Mouse (Mus musculus) embryo, embryonic 11.5 days (tissue): ENCODE results near the gene H3f3b.

Experiments
- DNase-seq: peaks from one replicate; pipeline ENCODE4 v3.0.0-alpha.2; 2012; ENCODE audit warnings: low read depth, low spot score

H3f3b gene

DNA sequence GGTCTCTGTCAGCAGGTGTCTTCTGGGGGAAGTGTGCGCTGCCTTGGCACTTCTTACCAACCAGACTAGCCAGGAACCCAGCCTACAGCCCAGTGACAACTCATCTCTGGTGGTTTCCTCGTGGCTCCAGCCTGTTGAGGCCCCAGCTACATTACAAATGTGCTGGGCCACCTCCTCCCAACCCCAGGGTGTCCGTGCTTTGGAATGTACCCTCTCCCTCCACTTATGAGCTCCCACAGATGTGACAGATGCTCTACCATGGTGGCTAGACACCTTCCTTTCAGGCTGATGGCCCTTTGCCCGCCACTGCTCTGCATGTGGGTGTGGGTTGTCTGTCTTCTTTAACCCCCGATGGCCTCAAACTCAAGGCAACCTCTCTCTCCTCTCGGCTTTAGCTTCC is 26.0 kb downstream of the H3f3b start:
- no peak for DNase-seq

DNA sequence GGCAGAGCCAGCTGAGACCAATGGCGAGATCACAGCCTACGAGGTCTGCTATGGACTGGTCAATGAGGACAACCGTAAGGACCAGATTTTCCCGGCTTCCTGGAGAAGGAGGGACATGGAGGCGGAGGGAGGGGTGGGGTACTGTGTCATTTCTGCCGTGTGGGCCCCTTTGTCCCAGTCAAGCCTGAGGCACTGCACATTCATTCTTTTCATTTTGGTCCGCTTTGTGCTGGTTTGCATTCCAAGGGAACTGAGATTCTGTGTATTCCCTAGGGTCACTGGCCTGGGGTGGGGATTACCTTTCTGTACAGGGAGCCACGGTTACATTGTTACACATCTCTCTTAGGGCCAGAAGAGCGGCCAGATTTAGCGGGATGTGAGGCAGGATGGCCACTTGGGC is 27.2 kb downstream of the H3f3b start:
- DNase-seq = no peak

DNA sequence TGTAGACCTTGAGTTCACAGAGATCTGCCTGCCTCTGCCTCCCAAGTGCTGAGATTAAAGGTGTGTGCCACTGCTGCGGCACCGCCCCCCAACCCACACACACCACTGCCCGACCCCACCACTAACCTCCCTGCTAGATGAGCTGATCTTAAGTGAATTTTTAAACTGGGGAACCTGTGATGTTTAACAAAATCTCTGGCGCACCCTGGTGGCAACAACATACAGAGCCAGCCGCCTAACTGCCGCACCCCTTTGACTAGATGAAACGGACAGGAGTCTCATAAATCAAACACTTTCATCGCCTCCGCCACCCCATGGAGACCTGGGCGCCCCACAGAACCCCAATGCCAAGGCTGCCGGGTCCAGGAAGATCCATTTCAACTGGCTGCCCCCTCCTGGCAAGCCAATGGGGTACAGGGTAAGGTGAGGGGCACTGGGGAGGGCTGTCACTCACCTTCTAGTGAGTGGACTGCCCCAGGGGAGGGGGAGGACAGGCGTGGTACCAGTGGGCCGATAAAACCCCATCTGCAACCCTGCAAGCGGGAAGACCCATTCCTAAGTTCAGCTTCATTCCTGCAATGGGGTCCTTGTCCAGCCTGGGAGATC is 28.1 kb downstream of the H3f3b start:
- no peak for DNase-seq

DNA sequence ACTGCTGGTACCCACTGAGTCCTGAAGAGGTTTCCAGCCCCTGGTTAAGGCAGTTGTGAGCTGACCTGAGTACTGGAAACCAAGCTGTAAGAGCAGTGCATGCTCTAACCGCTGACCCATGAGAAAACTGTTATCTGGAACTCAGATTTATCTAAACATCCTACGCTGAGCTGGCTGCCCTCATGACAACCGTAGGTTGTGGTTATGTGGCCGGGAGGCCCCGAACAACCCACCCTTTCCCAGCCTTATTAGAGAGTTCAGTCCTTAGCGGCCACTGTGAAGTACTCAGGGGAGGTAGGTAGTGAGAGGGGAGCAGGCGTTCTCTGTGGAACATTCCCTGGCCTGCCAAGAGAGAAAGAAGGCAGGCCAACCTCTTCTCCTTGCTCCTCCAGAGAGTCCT is 28.7 kb downstream of the H3f3b start:
- DNase-seq = no peak

DNA sequence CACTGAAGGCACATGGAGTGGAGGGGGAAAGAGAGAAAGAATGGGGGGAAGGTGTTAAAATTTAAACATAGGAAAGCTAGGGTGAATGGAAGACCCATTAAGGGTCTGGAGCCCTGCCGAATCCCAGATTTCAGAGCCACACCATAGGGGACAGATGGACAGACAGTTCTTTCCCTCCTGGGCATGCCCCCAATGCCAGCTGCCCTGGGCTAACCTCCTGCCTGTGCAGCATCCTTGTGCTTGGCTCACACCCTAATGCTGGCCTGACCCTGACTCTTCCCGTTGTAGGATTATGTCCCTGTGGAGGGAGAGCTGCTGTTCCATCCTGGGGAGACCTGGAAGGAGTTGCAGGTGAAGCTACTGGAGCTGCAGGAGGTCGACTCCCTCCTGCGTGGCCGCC is 30.1 kb downstream of the H3f3b start:
- DNase-seq = no peak

DNA sequence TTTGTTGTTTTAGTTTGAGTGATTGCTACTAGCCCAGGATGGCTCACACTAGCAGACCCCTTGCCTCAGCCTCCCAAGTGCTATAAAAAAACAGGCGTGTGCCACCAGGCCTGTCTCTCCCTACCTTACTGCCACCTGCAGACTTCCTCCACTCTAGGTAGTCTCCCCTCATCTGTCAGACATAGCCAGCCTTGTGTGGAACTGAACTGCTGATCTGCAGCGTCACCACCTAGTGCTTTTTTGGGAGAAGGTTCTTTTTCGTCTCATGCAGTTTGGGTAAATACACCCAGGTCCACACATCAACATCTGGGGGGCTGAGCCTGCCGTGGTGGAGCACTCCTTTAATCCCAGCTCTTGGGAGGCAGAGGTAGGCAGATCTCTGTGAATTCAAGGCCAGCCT is 30.7 kb downstream of the H3f3b start:
- DNase-seq = no peak

DNA sequence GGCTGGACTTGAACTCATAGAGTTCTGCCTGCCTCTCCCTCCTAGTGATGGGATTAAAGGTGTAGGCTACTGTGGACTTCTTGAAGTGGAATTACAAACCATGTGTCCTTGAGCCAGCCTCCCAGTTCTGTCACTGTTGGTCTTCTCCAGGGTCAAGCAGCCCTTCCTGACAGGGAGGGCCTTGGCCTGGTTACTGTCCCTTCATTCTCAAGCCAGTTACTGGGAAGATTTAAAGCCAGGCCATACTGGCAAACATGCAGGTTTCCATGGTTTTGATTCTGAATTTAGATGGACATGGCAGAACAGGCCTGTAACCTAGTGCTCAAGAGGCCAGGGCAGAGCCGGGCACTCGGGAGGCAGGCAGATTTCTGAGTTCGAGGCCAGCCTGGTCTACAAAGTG is 32.5 kb downstream of the H3f3b start:
- no peak for DNase-seq

DNA sequence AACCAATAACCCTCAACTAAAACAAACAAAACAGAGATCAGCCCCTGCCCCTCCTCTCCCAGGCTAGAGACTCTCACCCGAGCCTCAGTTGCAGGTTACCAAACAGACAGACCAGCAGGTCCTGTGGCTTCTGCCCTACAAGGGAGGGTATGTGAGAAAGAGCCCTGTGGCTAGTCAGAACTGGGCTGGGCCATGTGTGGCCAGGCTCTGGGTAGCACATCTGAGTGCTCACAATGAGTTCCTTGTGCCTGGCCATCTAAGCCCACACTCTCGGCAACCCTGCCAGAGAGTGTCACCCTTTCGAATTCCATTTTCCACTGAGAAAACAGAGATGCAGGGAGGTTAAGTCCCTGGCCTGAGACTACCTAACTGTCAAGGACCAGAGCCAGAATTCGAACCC is 35.7 kb downstream of the H3f3b start:
- no peak for DNase-seq

DNA sequence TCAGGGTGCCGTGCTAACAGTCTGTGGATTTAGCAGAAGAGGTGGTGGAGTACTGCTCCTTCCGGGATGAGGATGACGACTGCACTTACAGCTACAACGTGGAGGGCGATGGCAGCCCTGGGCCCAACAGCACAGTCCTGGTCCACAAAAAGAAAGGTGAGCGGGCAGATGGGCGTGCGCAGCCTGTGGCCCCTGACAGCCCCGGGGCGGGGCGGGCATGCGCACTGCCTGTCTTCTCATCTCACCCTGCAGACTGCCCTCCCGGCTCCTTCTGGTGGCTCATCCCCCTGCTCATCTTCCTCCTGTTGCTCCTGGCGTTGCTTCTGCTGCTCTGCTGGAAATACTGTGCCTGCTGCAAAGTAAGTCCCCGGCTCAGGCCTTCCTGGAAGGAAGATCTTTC is 38.1 kb downstream of the H3f3b start:
- no peak for DNase-seq

DNA sequence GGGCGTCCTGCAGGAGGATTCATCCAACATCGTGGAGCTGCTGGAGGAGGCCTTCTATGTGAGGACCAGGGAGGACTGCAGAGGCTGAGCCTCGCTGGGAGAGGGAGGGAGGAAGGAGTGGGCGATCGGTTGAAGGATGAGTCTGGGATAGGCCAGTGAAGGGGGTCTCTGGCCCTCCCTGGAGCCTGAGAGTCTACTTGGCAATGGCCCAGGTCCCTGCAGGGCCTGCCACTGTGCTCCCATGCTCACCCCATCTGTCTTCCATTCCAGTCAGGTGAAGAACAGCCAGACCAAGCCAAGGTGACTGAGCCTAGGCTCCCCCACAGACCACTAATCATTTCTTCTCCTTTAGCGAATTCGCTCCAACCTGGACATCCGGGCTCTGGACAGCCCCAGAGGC is 44.5 kb downstream of the H3f3b start:
- no peak for DNase-seq

DNA sequence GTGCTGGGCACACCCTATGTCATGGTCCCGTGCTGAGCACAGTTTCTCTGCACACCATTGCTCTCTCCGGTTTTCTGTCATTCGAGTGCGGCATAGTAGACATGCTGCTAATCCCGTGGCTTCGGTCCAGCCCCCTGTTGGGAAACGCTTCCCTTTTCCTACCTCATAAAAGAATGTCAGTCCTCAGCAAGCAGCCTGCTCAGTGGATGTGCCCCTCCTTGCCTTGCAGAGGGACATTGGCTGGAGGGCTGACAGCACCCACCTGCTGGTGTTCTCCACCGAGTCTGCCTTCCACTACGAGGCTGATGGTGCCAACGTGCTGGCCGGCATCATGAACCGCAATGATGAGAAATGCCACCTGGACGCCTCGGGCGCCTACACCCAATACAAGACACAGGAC is 45.3 kb downstream of the H3f3b start:
- no peak for DNase-seq

DNA sequence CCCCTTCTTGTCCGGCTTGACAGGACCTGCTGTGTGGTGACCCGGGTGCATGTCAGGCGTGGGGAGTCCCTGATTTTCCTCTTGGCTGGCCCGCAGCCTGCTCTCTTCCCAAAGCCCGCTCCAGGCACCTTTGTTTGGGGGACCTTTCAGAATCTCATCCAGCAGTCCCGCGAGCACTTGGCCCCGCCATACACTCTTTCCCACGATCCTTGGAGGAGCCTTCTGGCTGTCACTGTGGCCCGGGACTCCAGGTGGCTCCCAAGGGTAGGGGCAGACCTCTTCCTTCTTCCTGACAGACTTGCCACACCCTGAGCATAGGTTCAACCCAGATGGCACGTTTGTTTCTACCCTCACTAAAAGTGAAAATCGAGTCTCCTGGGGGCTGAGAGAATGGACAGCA is 52.2 kb downstream of the H3f3b start:
- no peak for DNase-seq

DNA sequence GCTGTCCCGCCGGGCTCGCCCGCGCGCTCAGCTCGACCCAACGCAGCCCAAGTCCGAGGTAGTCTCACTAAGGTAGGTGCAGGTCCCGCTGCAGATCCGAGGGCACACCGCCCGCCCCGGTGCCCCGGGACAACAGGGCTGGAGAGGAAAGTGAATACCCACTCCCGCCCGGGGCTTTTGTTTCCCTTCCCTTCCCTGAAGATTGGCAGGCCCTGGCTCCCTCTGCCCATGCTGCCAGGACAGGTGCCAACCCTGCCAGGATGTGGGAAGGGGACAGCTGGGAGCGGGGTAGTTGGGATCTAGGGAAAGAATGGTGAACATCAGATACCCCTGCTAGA is 52.7 kb downstream of the H3f3b start:
- no peak for DNase-seq

DNA sequence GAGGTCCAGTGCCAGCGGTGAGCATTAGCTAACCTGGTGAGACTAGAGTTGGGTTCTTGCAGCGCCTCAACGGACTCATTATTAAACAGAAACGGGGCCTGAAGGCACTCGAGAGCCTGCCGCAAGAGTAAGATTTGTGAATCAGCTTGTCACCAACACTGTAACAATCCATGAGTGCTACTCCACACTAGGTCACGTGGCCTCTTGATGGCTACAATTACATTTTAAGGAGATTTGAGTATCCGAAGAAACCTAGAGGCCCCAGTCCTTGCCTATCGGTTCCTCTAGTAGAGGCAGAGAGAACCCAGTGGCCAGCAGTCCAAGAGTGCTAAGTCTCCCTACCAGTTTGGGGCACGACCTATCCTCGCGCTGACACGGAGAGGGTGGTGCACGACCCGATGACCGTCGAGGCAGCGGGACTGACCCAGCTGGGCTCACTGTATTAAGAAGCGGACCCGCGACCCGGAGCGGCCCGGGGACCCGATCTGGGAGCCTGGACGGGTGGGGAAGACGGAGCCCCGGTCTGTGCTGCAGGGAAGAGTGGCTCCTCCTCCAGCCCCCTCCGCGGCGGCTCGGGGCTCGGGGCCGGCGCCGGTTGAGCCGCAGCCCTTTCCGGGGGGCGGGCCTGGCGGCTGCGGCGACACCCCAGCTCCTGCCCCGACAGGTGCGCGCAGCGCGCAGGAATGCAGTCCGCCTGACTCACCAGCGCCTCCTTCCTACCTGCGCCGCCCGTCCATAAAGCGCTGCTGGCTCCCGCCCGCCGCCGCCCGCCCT is 53.3 kb downstream of the H3f3b start, which contains the start of gene Itgb4:
TSS of gene Itgb4 (plus strand) at position 401 of the 774 bp plus-strand sequence.
- no peak for DNase-seq
